Mouse (Mus musculus) hindbrain, embryonic 15.5 days (tissue): ENCODE measurements at regions not wholly inside any gene's neighbourhood (a gene's known extent, or its start where the extent isn't known, plus 50 kb on each side); places are given as distances from the start of the nearest gene placed in this dataset.

Source experiments
- ATAC-seq: fragments of 200-750 bp; cut with Nextera tagmentation; 2 replicates; pipeline ENCODE4 v1.8.0; 2017; ENCODE audit warnings: low read depth, moderate number of reproducible peaks, moderate TSS enrichment; ENCODE audit not compliant: low FRiP score
- H3K27ac ChIP-seq: fragments of 300-500 bp; sonication (generic); replicated peaks from 2 replicates; pipeline ENCODE4 v1.5.1; 2015; ENCODE audit warnings: mild to moderate bottlenecking, inconsistent platforms
- H3K27me3 ChIP-seq: fragments of 300-500 bp; sonication (generic); 2 replicates; pipeline ENCODE4 v1.6.1; 2015; ENCODE audit warnings: control low read depth, inconsistent platforms
- H3K36me3 ChIP-seq: fragments of 300-500 bp; sonication (generic); 2 replicates; pipeline ENCODE4 v1.6.1; 2015; ENCODE audit warnings: control low read depth, inconsistent platforms
- H3K4me1 ChIP-seq: fragments of 300-500 bp; sonication (generic); replicated peaks from 2 replicates; pipeline ENCODE4 v1.6.1; 2015; ENCODE audit warnings: control low read depth, inconsistent platforms
- H3K4me2 ChIP-seq: fragments of 300-500 bp; sonication (generic); 2 replicates; pipeline ENCODE4 v1.6.1; 2015; ENCODE audit warnings: moderate library complexity, mild to moderate bottlenecking, inconsistent platforms
- H3K4me3 ChIP-seq: fragments of 300-500 bp; sonication (generic); 2 replicates; pipeline ENCODE4 v1.5.1; 2015; ENCODE audit warnings: mild to moderate bottlenecking, inconsistent platforms
- H3K9ac ChIP-seq: fragments of 300-500 bp; sonication (generic); 2 replicates; pipeline ENCODE4 v1.6.1; 2015; ENCODE audit warnings: inconsistent platforms
- H3K9me3 ChIP-seq: fragments of 300-500 bp; sonication (generic); 2 replicates; pipeline ENCODE4 v1.6.1; 2016; ENCODE audit warnings: control low read depth, inconsistent platforms
- WGBS: fragments of 180-500 bp; shearing (Covaris S2); methylation state at CpG from one replicate; pipeline ENCODE4 v1.1.7; 2015; 5-methylcytosine and 5-hydroxymethylcytosine counted together

GRCm38 (mm10) chr14:61889626-61890025 is 282.4 kb downstream of the Kcnrg start:
- H3K9me3 ChIP-seq = no peaks in the 10 kb centered on the region
- no peak overlapping the region for H3K4me3 ChIP-seq
- H3K36me3 ChIP-seq = no peaks in the 10 kb centered on the region
- H3K27me3 ChIP-seq = no peaks in the 10 kb centered on the region
- no peak overlapping the region for H3K9ac ChIP-seq
- H3K4me1 ChIP-seq = no peaks in the 10 kb centered on the region
- 79% methylated on average over 8 of the region's 8 CpGs for WGBS
- H3K4me2 ChIP-seq = no peak overlapping the region
- H3K27ac ChIP-seq = no peak overlapping the region
- ATAC-seq = no peak

- H3K4me3 ChIP-seq = no peak overlapping the region
- no peaks in the 10 kb centered on the region for H3K9me3 ChIP-seq
- no peaks in the 10 kb centered on the region for H3K4me1 ChIP-seq
- 85% methylated on average over 3 of the region's 3 CpGs for WGBS
- H3K9ac ChIP-seq = no peak overlapping the region
- no peaks in the 10 kb centered on the region for H3K27me3 ChIP-seq
- no peak for ATAC-seq
- H3K4me2 ChIP-seq = no peak overlapping the region
- no peak overlapping the region for H3K27ac ChIP-seq
- no peaks in the 10 kb centered on the region for H3K36me3 ChIP-seq
Measured at GRCm38 (mm10) chr14:61893786-61894185, 286.5 kb downstream of the Kcnrg start.

DNA sequence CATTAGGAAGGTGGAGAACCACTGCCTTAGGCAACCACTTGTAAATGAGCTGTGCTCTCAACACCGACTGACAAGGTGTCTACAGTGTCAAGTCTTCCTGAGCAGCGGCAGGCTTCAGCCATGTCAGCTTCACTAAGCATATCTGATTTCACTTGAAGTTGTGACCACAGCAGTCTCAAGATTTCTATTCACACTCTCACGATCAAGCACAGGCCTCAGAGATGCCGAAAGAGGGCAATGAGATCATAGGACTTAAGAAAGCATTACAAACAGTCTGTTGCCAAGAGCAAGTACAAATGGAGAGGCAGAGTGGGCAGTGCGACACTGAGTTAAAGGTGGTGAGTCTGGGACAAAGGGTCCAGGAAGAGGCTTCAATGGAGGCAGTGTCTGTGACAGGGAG is 289.6 kb downstream of the Kcnrg start:
- H3K27ac ChIP-seq = no peak overlapping the region
- no peak for ATAC-seq
- H3K36me3 ChIP-seq = no peaks in the 10 kb centered on the region
- no peak overlapping the region for H3K9ac ChIP-seq
- no peaks in the 10 kb centered on the region for H3K27me3 ChIP-seq
- WGBS = 85% methylated on average over 5 of the region's 5 CpGs
- H3K9me3 ChIP-seq = no peaks in the 10 kb centered on the region
- no peaks in the 10 kb centered on the region for H3K4me1 ChIP-seq
- no peak overlapping the region for H3K4me3 ChIP-seq
- no peak overlapping the region for H3K4me2 ChIP-seq

GRCm38 (mm10) chr14:61898664-61899063 is 291.4 kb downstream of the Kcnrg start:
- H3K27ac ChIP-seq = no peak overlapping the region
- H3K9ac ChIP-seq = no peak overlapping the region
- ATAC-seq = no peak
- no peak overlapping the region for H3K4me3 ChIP-seq
- no peaks in the 10 kb centered on the region for H3K27me3 ChIP-seq
- WGBS = 92% methylated on average over 10 of the region's 10 CpGs
- no peaks in the 10 kb centered on the region for H3K36me3 ChIP-seq
- H3K9me3 ChIP-seq = no peaks in the 10 kb centered on the region
- H3K4me1 ChIP-seq = no peaks in the 10 kb centered on the region
- H3K4me2 ChIP-seq = no peak overlapping the region

DNA sequence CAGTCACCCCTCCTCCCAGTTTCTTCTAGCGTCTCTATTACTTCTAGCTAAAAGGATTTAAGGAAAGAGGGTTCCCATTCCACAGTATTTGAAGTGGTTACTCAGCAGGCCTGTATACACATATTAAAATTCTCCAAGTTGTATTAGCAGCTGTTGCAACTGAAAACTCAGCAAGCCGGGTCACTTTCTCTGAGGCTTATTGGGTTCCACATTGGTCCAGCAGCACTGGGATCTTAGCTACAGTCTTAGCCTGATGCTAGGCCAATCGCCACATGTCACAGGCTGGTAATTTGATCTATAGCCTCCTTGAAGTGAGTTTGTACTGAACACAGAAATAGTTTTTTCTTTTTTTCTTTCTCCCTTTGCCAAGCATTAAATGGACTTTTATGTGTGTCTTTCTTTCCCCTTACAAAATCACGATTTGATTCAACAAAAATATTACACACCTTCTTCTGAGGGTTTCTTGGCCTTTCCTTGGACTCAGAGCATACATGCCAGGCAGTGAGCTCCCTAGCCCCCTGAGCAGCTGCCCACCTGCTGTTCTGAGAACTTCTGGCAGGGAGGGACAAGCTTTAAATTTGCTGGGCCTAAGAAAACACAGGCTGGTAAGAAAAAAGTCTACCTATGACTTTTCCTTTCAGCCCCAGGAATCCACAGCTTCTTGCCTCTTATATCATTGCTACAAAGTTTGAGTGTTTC is 297.3 kb downstream of the Kcnrg start:
- WGBS = 81% methylated on average over 4 of the region's 4 CpGs
- no peaks in the 10 kb centered on the region for H3K9me3 ChIP-seq
- no peaks in the 10 kb centered on the region for H3K4me1 ChIP-seq
- no peak for ATAC-seq
- H3K4me2 ChIP-seq = no peak overlapping the region
- no peak overlapping the region for H3K9ac ChIP-seq
- no peaks in the 10 kb centered on the region for H3K27me3 ChIP-seq
- no peak overlapping the region for H3K27ac ChIP-seq
- H3K4me3 ChIP-seq = no peak overlapping the region
- H3K36me3 ChIP-seq = no peaks in the 10 kb centered on the region

- Histone ChIP-seq H3K36me3 (no peaks in the 10 kb centered on the region), H3K4me2 (no peak overlapping the region), H3K4me3 (no peak overlapping the region), H3K9ac (no peak overlapping the region), H3K27ac (no peak overlapping the region), H3K9me3 (no peaks in the 10 kb centered on the region), H3K4me1 (no peaks in the 10 kb centered on the region), H3K27me3 (no peaks in the 10 kb centered on the region)
- no peak for ATAC-seq
Measured at GRCm38 (mm10) chr14:61918113-61918512, 310.9 kb downstream of the Kcnrg start.

GRCm38 (mm10) chr14:61931811-61932210 is 324.6 kb downstream of the Kcnrg start:
- Histone ChIP-seq H3K4me2 (no peak overlapping the region), H3K27ac (no peak overlapping the region), H3K36me3 (no peaks in the 10 kb centered on the region), H3K27me3 (no peaks in the 10 kb centered on the region), H3K4me1 (no peaks in the 10 kb centered on the region), H3K4me3 (no peak overlapping the region), H3K9ac (no peak overlapping the region), H3K9me3 (no peaks in the 10 kb centered on the region)
- 89% methylated on average over 8 of the region's 8 CpGs for WGBS
- no peak for ATAC-seq

- H3K4me3 ChIP-seq = no peak overlapping the region
- ATAC-seq = no peak
- no peaks in the 10 kb centered on the region for H3K36me3 ChIP-seq
- no peaks in the 10 kb centered on the region for H3K27me3 ChIP-seq
- no peaks in the 10 kb centered on the region for H3K9me3 ChIP-seq
- H3K4me1 ChIP-seq = no peaks in the 10 kb centered on the region
- no peak overlapping the region for H3K27ac ChIP-seq
- no peak overlapping the region for H3K4me2 ChIP-seq
- H3K9ac ChIP-seq = no peak overlapping the region
- 61% methylated on average over 7 of the region's 7 CpGs for WGBS
Measured at GRCm38 (mm10) chr14:61941682-61942081, 334.4 kb downstream of the Kcnrg start.

DNA sequence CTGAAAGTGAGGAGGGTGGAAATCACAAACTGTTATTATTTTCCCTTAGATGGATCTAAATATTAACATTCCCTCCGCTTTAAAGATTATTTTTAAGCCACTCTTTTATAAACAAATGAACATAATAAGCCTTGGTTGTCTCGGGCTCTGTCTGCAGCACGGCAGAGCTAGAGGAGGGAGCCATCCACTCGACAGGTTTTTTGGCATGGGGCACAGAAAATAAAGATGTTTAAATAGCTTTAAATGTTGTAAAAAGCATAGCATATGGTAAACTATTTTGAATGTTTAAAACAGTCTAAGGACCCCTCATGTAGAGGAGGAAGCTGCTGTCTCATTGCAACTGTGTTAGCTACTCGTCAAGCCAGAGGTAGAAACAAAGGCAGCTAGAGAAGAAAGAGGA is 338.4 kb downstream of the Kcnrg start:
- no peak overlapping the region for H3K9ac ChIP-seq
- H3K36me3 ChIP-seq = no peaks in the 10 kb centered on the region
- H3K4me3 ChIP-seq = no peak overlapping the region
- no peaks in the 10 kb centered on the region for H3K9me3 ChIP-seq
- H3K4me1 ChIP-seq = peaks cover 4% of the 10 kb centered on the region; the same call in 1 of the 2 replicates
- H3K27ac ChIP-seq = no peak overlapping the region
- H3K4me2 ChIP-seq = no peak overlapping the region
- no peak for ATAC-seq
- H3K27me3 ChIP-seq = no peaks in the 10 kb centered on the region
- WGBS = 30% methylated on average over 5 of the region's 5 CpGs

GRCm38 (mm10) chr14:61949446-61949845 is 342.2 kb downstream of the Kcnrg start:
- no peak overlapping the region for H3K9ac ChIP-seq
- no peak for ATAC-seq
- no peaks in the 10 kb centered on the region for H3K27me3 ChIP-seq
- H3K4me2 ChIP-seq = no peak overlapping the region
- H3K27ac ChIP-seq = no peak overlapping the region
- H3K9me3 ChIP-seq = no peaks in the 10 kb centered on the region
- H3K36me3 ChIP-seq = no peaks in the 10 kb centered on the region
- H3K4me1 ChIP-seq = peaks cover 4% of the 10 kb centered on the region; the same call in 1 of the 2 replicates
- WGBS = 39% methylated on average over 6 of the region's 6 CpGs
- H3K4me3 ChIP-seq = no peak overlapping the region

DNA sequence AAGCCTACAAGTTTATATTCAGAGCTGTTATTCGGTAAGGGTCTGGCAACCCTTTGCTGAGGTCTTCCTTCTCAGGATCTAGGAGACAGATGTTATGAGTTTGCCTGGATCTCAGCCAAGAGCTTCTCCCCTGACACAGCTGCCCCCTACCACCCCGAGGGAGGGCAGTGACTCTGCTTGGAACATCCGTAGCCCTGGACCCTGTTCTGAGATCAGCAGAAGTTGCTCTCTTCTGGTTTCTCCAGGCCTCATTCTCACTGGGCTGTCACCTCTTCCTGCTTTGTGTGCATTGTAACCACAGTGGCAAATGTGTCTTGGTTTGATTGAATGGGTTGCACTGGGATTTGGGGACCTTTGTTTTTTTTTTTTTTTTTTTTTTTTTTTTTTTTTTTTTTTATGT is 342.4 kb upstream of the Rnaseh2b start:
- WGBS = 44% methylated on average over 3 of the region's 3 CpGs
- Histone ChIP-seq H3K4me3 (no peak overlapping the region), H3K36me3 (no peaks in the 10 kb centered on the region), H3K27ac (no peak overlapping the region), H3K27me3 (no peaks in the 10 kb centered on the region), H3K9me3 (no peaks in the 10 kb centered on the region), H3K4me1 (peaks cover 4% of the 10 kb centered on the region; the same call in 1 of the 2 replicates), H3K4me2 (no peak overlapping the region), H3K9ac (no peak overlapping the region; the same call in 1 of the 2 replicates)
- no peak for ATAC-seq

GRCm38 (mm10) chr14:61953029-61953428 is 339.4 kb upstream of the Rnaseh2b start:
- no peak for ATAC-seq
- no peak overlapping the region for H3K4me3 ChIP-seq
- no peaks in the 10 kb centered on the region for H3K36me3 ChIP-seq
- no peak overlapping the region for H3K4me2 ChIP-seq
- peaks cover 4% of the 10 kb centered on the region; the same call in 1 of the 2 replicates for H3K4me1 ChIP-seq
- no peaks in the 10 kb centered on the region for H3K9me3 ChIP-seq
- no peak overlapping the region for H3K27ac ChIP-seq
- no peak overlapping the region for H3K9ac ChIP-seq
- H3K27me3 ChIP-seq = no peaks in the 10 kb centered on the region
- WGBS = 96% methylated on average over 4 of the region's 4 CpGs

DNA sequence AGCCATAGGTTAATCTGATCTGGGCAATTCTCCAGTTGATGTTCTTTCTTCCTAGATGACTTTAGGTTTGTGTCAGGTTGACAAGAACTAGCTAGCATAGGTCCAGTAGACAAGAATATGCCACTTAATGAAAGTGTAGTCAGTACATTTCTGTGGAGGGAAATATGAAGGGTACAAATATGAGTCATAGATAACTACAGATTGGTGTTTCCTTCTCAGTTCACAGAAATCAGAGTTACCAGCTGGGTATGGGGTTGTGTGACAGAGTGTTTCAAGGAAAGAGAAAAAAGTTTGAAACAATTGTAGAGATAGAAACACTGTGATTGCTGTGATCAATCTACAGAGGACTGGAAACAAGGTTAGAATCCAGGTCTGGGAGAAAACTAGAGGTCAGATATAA is 337.0 kb upstream of the Rnaseh2b start:
- Histone ChIP-seq H3K27ac (no peak overlapping the region), H3K9ac (no peak overlapping the region), H3K36me3 (no peaks in the 10 kb centered on the region), H3K4me2 (no peak overlapping the region), H3K4me1 (no peaks in the 10 kb centered on the region), H3K4me3 (no peak overlapping the region), H3K9me3 (no peaks in the 10 kb centered on the region), H3K27me3 (no peaks in the 10 kb centered on the region)
- no peak for ATAC-seq
